Mouse (Mus musculus): ENCODE measurements around the gene Mprip.
"Not testable (repeated sequence)": the region's sequence is repeated elsewhere in the genome, so short reads cannot be mapped to it uniquely, and the experiment has no call there.

- TF ChIP-seq POLR2A (IDR thresholded peaks at IDR 0.05; ENCODE audit: control insufficient read depth, low read depth, low read length); CTCF (IDR thresholded peaks at IDR 0.05; ENCODE audit: control insufficient read depth, insufficient read depth, insufficient replicate concordance, low read depth, low read length): not testable (repeated sequence)
Measured at GRCm38 (mm10) chr11:59733600-59733999, 72.5 kb downstream of the Mprip start.
